ENCODE assay signal across 8 mouse cellular contexts in the genomic region with DNA sequence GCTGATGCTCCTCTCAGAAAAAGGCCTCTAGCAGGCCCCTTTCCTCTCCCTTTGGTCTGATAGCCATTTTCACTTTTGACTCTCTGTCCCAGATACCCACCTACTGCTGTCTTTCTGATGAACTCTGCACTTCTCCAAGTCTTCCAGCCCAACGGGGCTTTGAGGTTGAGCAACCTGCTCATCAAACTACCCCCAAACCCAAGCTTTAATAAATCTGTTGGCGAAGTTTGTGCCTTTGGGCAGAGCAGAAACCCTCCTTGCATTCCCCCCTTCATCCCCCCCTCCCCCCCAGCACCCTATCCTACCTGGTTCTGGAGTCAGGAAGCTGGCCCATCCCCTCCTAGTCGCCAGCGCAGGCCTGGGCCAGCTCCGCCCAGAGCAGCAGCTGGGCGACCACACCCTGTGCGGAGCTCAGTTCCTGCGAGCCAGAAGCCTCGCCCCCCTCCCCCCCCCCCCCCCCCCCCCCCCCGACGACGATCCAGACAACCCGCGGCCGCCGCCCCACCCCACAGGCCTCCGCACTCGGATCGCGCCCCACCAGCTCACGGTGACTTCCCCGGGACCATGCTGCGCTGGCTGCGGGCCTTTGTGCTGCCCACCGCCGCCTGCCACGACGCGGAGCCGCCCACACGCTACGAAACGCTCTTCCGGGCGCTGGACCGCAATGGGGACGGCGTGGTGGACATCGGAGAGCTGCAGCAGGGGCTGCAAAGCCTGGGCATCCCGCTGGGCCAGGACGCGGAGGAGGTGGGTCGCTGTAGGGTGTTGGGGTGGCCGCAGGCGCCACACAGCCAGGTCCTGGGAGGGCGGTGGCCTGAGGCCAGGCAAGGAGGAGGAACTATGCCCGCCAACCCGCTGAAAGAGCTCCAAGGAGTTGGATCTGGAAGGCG. TPM values are rescaled to one million over a fixed set of nuclear protein-coding genes. Genes with fewer than 3 reads are reported as not detected.
A peak's percentile ranks its signal among the peaks of the same experiment; 100 is the strongest.
DNase-seq lines count a peak whose midpoint lies in the region; ATAC-seq and TF ChIP-seq lines count a peak whose summit lies in the region.

A gene (plus strand): TSS at position 509 of the 890 bp plus-strand sequence.

- H3K27ac ChIP-seq in embryonic facial prominence, embryonic 12.5 days: peak within 1 kb of the TSS; percentile 86
- H3K27ac ChIP-seq in kidney, embryonic 14.5 days (ENCODE audit: low read depth, low read length): peak within 1 kb of the TSS; percentile 57; the same call in 1 of the 2 replicates
- H3K27ac ChIP-seq in neural tube, embryonic 13.5 days (replicated peaks): peak within 1 kb of the TSS; percentile 79

- H3K4me1 ChIP-seq in embryonic facial prominence, embryonic 12.5 days: peaks cover 13% of the 10 kb centered on the region
- peaks cover 12% of the 10 kb centered on the region; the same call in 1 of the 2 replicates for H3K4me1 ChIP-seq in kidney, embryonic 14.5 days (ENCODE audit: control insufficient read depth, insufficient read depth, low read length)
- H3K4me1 ChIP-seq in neural tube, embryonic 13.5 days (replicated peaks): peaks cover 19% of the 10 kb centered on the region

- H3K4me3 ChIP-seq in C2C12 (ENCODE audit: insufficient read depth, poor library complexity, severe bottlenecking): peak within 1 kb of the TSS; percentile 86
- H3K4me3 ChIP-seq in embryonic facial prominence, embryonic 12.5 days: peak within 1 kb of the TSS; percentile 71
- peak within 1 kb of the TSS; percentile 56 for H3K4me3 ChIP-seq in kidney, embryonic 14.5 days (ENCODE audit: low read length)
- H3K4me3 ChIP-seq in neural tube, embryonic 13.5 days: peak within 1 kb of the TSS; percentile 76

- peak within 1 kb of the TSS; percentile 81 for H3K9ac ChIP-seq in embryonic facial prominence, embryonic 12.5 days
- peak within 1 kb of the TSS; percentile 67 for H3K9ac ChIP-seq in kidney, embryonic 14.5 days (ENCODE audit: low read depth, low read length)
- H3K9ac ChIP-seq in neural tube, embryonic 13.5 days: peak within 1 kb of the TSS; percentile 91

- DNase-seq in adipocyte (ENCODE audit: low spot score): peak; percentile 28
- peak; percentile 47 to 52 for DNase-seq in heart, adult 9 months (ENCODE audit: low spot score in 2 of 2)
- DNase-seq in lung, adult 18-20 months: peak; percentile 46 to 61
- DNase-seq in testis, postnatal 14 days (ENCODE audit: low spot score): peak; percentile 39

- peak; percentile 96 for ATAC-seq in embryonic facial prominence, embryonic 12.5 days (ENCODE audit: insufficient number of reproducible peaks, insufficient read depth, low FRiP score, low TSS enrichment)
- peak; percentile 95 for ATAC-seq in kidney, embryonic 14.5 days (ENCODE audit: low FRiP score, low TSS enrichment)
- peak; percentile 92 for ATAC-seq in neural tube, embryonic 13.5 days (ENCODE audit: low read depth)

- no peak for TF ChIP-seq CTCF in C2C12 (IDR thresholded peaks at IDR 0.05; ENCODE audit: control insufficient read depth, insufficient read depth, insufficient read length)

- H3K79me2 ChIP-seq in C2C12 (ENCODE audit: control insufficient read depth, insufficient read depth): peaks cover 60% of the 10 kb centered on the region

- no peaks in the 10 kb centered on the region for H3K9me3 ChIP-seq in embryonic facial prominence, embryonic 12.5 days
- H3K9me3 ChIP-seq in kidney, embryonic 14.5 days (ENCODE audit: control insufficient read depth, low read length): no peaks in the 10 kb centered on the region
- H3K9me3 ChIP-seq in neural tube, embryonic 13.5 days: no peaks in the 10 kb centered on the region

- H3ac ChIP-seq in C2C12 (ENCODE audit: control insufficient read depth, insufficient read length, low read depth): peak within 1 kb of the TSS; percentile 100

- 2% methylated on average over 37 of the region's 49 CpGs for WGBS in embryonic facial prominence, embryonic 12.5 days
- WGBS in kidney, embryonic 14.5 days: 2% methylated on average over 25 of the region's 49 CpGs
- WGBS in neural tube, embryonic 13.5 days: under 1% methylated on average over 30 of the region's 49 CpGs

- H3K79me3 ChIP-seq in C2C12 (ENCODE audit: low read depth): peaks cover 42% of the 10 kb centered on the region

- no peaks in the 10 kb centered on the region for H3K27me3 ChIP-seq in C2C12 (ENCODE audit: control insufficient read depth, insufficient read depth, insufficient read length)
- H3K27me3 ChIP-seq in embryonic facial prominence, embryonic 12.5 days: no peaks in the 10 kb centered on the region
- H3K27me3 ChIP-seq in kidney, embryonic 14.5 days (ENCODE audit: control insufficient read depth, insufficient read depth, low read length): no peaks in the 10 kb centered on the region
- no peaks in the 10 kb centered on the region for H3K27me3 ChIP-seq in neural tube, embryonic 13.5 days

- peaks cover 38% of the 10 kb centered on the region for H3K36me3 ChIP-seq in C2C12 (ENCODE audit: control insufficient read depth, insufficient read depth)
- peaks cover 6% of the 10 kb centered on the region; the same call in 1 of the 2 replicates for H3K36me3 ChIP-seq in embryonic facial prominence, embryonic 12.5 days
- no peaks in the 10 kb centered on the region; the same call in 1 of the 2 replicates for H3K36me3 ChIP-seq in kidney, embryonic 14.5 days (ENCODE audit: control insufficient read depth, insufficient read depth, low read length)
- H3K36me3 ChIP-seq in neural tube, embryonic 13.5 days: no peaks in the 10 kb centered on the region

- peak within 1 kb of the TSS; percentile 65 for H3K4me2 ChIP-seq in embryonic facial prominence, embryonic 12.5 days (replicated peaks)
- H3K4me2 ChIP-seq in kidney, embryonic 14.5 days (replicated peaks; ENCODE audit: low read depth, low read length): peak within 1 kb of the TSS; percentile 46
- H3K4me2 ChIP-seq in neural tube, embryonic 13.5 days: peak within 1 kb of the TSS; percentile 81

TF ChIP-seq in C2C12, 6 proteins besides CTCF, POLR2A, EP300 and RAD21:
- TF ChIP-seq MYOD1 (IDR thresholded peaks at IDR 0.05; ENCODE audit: control insufficient read depth, insufficient read length, low read depth) (peak; percentile 20), FOSL1 (IDR thresholded peaks at IDR 0.05; ENCODE audit: insufficient read depth, low read length, poor library complexity, severe bottlenecking) (no peak), USF1 (IDR thresholded peaks at IDR 0.05; ENCODE audit: low read depth) (no peak), MYOG (IDR thresholded peaks at IDR 0.05; ENCODE audit: control insufficient read depth, extremely low read depth, insufficient read length) (no peak), MAX (IDR thresholded peaks at IDR 0.05) (no peak), CEBPB (IDR thresholded peaks at IDR 0.05; ENCODE audit: low read depth) (no peak)

RNA-seq across cellular contexts. Expression of the gene that starts here (rescaled TPM):
- 32.6 TPM for polyA plus RNA-seq in C2C12 (2012; fragmentation: generic; extraction: Trizol)
- polyA plus RNA-seq in embryonic facial prominence, embryonic 12.5 days (2016; fragmentation: Nextera tagmentation; extraction: Ambion mirVana): 49.0 and 52.5 TPM in 2 replicates
- 17.6 and 25.1 TPM in 2 replicates for polyA plus RNA-seq in kidney, embryonic 14.5 days (2014; fragmentation: Nextera tagmentation; extraction: Ambion mirVana)
- 9.2 and 12.1 TPM in 2 replicates for polyA plus RNA-seq in neural tube, embryonic 13.5 days (2015; fragmentation: Nextera tagmentation; extraction: Ambion mirVana)

Comparison
In these comparisons a context has a peak if more than half of its experiments do, and no peak if none do; other contexts are left out.
1. Peak in every context shown above with its lines: DNase-seq, ATAC-seq, H3K4me3 ChIP-seq and H3K27ac ChIP-seq.